Mouse (Mus musculus): ENCODE data around the gene Vamp8. TPM values are rescaled to one million over a fixed set of nuclear protein-coding genes. Genes with fewer than 3 reads are reported as not detected.
A peak's percentile ranks its signal among the peaks of the same experiment; 100 is the strongest.

Vamp8 gene
- polyA plus RNA-seq, 1 experiment from 2014 or later, result 241 TPM

DNA sequence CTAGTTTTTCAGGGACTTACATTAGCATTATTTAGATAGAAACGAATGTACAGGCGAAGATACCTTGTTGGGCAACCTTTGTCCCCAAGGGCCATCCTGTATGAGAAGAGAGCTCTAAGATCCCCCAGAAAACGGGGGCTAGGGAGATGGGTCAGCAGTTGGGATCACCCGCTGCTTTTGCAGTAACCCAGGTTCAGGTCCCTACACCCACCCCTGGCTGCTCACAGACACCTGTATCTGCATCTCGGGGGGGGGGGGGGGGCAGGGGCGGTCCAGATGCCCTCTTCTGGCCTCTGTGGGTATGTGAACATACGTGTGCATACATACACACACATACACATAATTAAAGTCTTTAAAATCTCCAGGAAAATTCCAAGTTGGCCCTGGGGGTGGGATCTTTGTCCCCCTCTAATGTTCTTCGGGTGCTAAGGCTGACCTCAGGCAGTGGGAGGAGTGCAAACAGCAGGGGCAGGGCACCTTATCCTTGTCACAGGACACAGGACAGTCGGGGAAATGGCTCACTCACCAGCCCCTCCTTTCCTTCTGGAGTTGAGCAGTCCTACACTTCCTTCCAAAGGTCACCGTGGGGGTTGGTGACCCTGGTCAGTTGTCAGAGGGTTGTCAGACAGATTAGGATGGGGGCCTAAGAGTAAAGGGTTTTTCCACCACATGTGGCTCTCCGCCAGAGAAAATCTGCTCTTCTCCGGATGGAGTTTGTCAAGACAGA, 455 bp upstream of the Vamp8 start:
- Histone ChIP-seq H3K4me3 (replicated peaks; ENCODE audit: low read depth, low read length) (peak overlapping the region; percentile 57), H3K36me3 (ENCODE audit: insufficient read depth, low read length) (0 out of 2 replicates have a peak, but pooled peaks cover 2% of the 10 kb centered on the region), H3K27ac (peak overlapping the region; percentile 99), H3K9me3 (replicated peaks; ENCODE audit: low read length) (no peaks in the 10 kb centered on the region), H3K4me1 (replicated peaks; ENCODE audit: insufficient read depth, low read length) (peaks cover 27% of the 10 kb centered on the region; the same call in 1 of the 2 replicates), H3K9ac (ENCODE audit: low read depth, low read length) (peak overlapping the region; percentile 83), H3K4me2 (ENCODE audit: low read length) (peak overlapping the region; percentile 71), H3K27me3 (ENCODE audit: insufficient read depth, low read length) (no peaks in the 10 kb centered on the region)
- DNase-seq (ENCODE audit: low spot score), result peak; percentile 88
- peak; percentile 75 for ATAC-seq (replicated peaks; ENCODE audit: low FRiP score, low read depth)
- WGBS, result 11% methylated on average over 12 of the region's 12 CpGs
- TF ChIP-seq CTCF (IDR thresholded peaks at IDR 0.05; ENCODE audit: low read depth), result no peak

- peaks cover 7% of the 10 kb centered on the region for H3K36me3 ChIP-seq (ENCODE audit: insufficient read depth, low read length)
- no peaks in the 10 kb centered on the region for H3K27me3 ChIP-seq (ENCODE audit: insufficient read depth, low read length)
- H3K4me2 ChIP-seq (ENCODE audit: low read length), result peak overlapping the region; percentile 71
- H3K4me1 ChIP-seq (replicated peaks; ENCODE audit: insufficient read depth, low read length), result peaks cover 27% of the 10 kb centered on the region; the same call in 1 of the 2 replicates
- WGBS, result 8% methylated on average over 13 of the region's 13 CpGs
- TF ChIP-seq CTCF (IDR thresholded peaks at IDR 0.05; ENCODE audit: low read depth), result no peak
- peak overlapping the region; percentile 83 for H3K9ac ChIP-seq (ENCODE audit: low read depth, low read length)
- H3K27ac ChIP-seq, result peak overlapping the region; percentile 99
- ATAC-seq (replicated peaks; ENCODE audit: low FRiP score, low read depth) (peak; percentile 11; the same call in 1 of the 2 replicates), DNase-seq (ENCODE audit: low spot score) (peak; percentile 56)
- peak overlapping the region; percentile 57 for H3K4me3 ChIP-seq (replicated peaks; ENCODE audit: low read depth, low read length)
- no peaks in the 10 kb centered on the region for H3K9me3 ChIP-seq (replicated peaks; ENCODE audit: low read length)
Observed at GRCm38 (mm10) chr6:72389471-72389940, 997 bp downstream of the Vamp8 start.

GRCm38 (mm10) chr6:72388791-72389329, 1.6 kb downstream of the Vamp8 start:
- peaks cover 7% of the 10 kb centered on the region for H3K36me3 ChIP-seq (ENCODE audit: insufficient read depth, low read length)
- peak overlapping the region; percentile 57; the same call in 1 of the 2 replicates for H3K4me3 ChIP-seq (replicated peaks; ENCODE audit: low read depth, low read length)
- peak overlapping the region; percentile 71 for H3K4me2 ChIP-seq (ENCODE audit: low read length)
- H3K4me1 ChIP-seq (replicated peaks; ENCODE audit: insufficient read depth, low read length), result peaks cover 27% of the 10 kb centered on the region; the same call in 1 of the 2 replicates
- peak overlapping the region; percentile 99 for H3K27ac ChIP-seq
- H3K9ac ChIP-seq (ENCODE audit: low read depth, low read length), result peak overlapping the region; percentile 83; the same call in 1 of the 2 replicates
- 78% methylated on average over 6 of the region's 6 CpGs for WGBS
- TF ChIP-seq CTCF (IDR thresholded peaks at IDR 0.05; ENCODE audit: low read depth), result no peak
- ATAC-seq (replicated peaks; ENCODE audit: low FRiP score, low read depth) (no peak), DNase-seq (ENCODE audit: low spot score) (no peak)
- no peaks in the 10 kb centered on the region for H3K9me3 ChIP-seq (replicated peaks; ENCODE audit: low read length)
- H3K27me3 ChIP-seq (ENCODE audit: insufficient read depth, low read length), result no peaks in the 10 kb centered on the region

DNA sequence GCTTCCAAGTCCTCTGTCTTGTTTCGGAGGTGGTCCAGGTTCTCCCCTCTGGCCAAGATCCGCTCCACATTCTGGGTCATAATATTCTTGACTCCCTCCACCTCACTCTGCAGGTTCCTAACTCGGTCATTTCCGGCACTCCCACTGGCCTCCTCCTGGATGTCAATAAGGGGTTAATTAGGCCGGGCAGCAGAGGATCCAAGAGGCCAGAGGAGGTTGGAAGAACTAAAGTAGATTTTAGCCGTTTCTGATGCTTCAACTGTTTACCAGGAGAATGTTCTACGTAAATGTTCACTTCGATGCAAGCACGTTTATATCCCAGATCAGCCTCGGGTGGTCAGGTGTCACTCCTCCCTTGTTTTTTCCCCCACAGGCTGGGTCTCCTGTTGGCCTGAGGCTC, 2.2 kb downstream of the Vamp8 start:
- H3K9ac ChIP-seq (ENCODE audit: low read depth, low read length), result no peak overlapping the region
- H3K4me2 ChIP-seq (ENCODE audit: low read length), result no peak overlapping the region
- H3K27ac ChIP-seq, result no peak overlapping the region
- TF ChIP-seq CTCF (IDR thresholded peaks at IDR 0.05; ENCODE audit: low read depth), result no peak
- no peaks in the 10 kb centered on the region for H3K9me3 ChIP-seq (replicated peaks; ENCODE audit: low read length)
- no peaks in the 10 kb centered on the region for H3K27me3 ChIP-seq (ENCODE audit: insufficient read depth, low read length)
- no peak for DNase-seq (ENCODE audit: low spot score)
- no peak overlapping the region for H3K4me3 ChIP-seq (replicated peaks; ENCODE audit: low read depth, low read length)
- ATAC-seq (replicated peaks; ENCODE audit: low FRiP score, low read depth), result no peak
- H3K4me1 ChIP-seq (replicated peaks; ENCODE audit: insufficient read depth, low read length), result peaks cover 27% of the 10 kb centered on the region; the same call in 1 of the 2 replicates
- H3K36me3 ChIP-seq (ENCODE audit: insufficient read depth, low read length), result peaks cover 7% of the 10 kb centered on the region
- WGBS, result 53% methylated on average over 10 of the region's 10 CpGs

DNA sequence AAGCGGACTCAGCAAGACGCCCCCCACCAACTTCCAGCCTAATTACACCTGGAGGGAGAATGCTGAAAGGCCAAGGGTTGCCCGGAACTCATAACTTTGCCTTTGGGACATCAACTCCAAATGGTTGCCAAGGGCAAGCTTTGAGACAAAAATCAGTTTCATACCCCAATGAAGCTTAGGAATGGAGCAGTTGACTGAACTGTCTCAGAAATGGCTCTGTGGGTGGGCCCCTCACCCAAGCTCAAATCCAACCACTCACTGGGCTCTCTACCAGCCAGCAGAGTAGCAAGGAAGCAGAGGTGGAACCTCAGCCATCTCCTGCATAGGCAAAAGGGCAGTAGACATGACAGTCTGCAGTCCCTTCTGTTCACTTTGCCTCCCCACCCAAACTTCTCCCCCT, 2.7 kb downstream of the Vamp8 start:
- no peak for ATAC-seq (replicated peaks; ENCODE audit: low FRiP score, low read depth)
- H3K9ac ChIP-seq (ENCODE audit: low read depth, low read length), result no peak overlapping the region
- H3K4me3 ChIP-seq (replicated peaks; ENCODE audit: low read depth, low read length), result no peak overlapping the region
- 62% methylated on average over 3 of the region's 3 CpGs for WGBS
- peaks cover 7% of the 10 kb centered on the region for H3K36me3 ChIP-seq (ENCODE audit: insufficient read depth, low read length)
- no peak overlapping the region for H3K27ac ChIP-seq
- TF ChIP-seq CTCF (IDR thresholded peaks at IDR 0.05; ENCODE audit: low read depth), result no peak
- DNase-seq (ENCODE audit: low spot score), result no peak
- H3K4me2 ChIP-seq (ENCODE audit: low read length), result no peak overlapping the region
- peaks cover 27% of the 10 kb centered on the region; the same call in 1 of the 2 replicates for H3K4me1 ChIP-seq (replicated peaks; ENCODE audit: insufficient read depth, low read length)
- no peaks in the 10 kb centered on the region for H3K27me3 ChIP-seq (ENCODE audit: insufficient read depth, low read length)
- no peaks in the 10 kb centered on the region for H3K9me3 ChIP-seq (replicated peaks; ENCODE audit: low read length)

- Histone ChIP-seq H3K4me2 (ENCODE audit: low read length) (no peak overlapping the region), H3K9me3 (replicated peaks; ENCODE audit: low read length) (no peaks in the 10 kb centered on the region), H3K27ac (no peak overlapping the region), H3K9ac (ENCODE audit: low read depth, low read length) (no peak overlapping the region), H3K4me1 (replicated peaks; ENCODE audit: insufficient read depth, low read length) (peaks cover 27% of the 10 kb centered on the region; the same call in 1 of the 2 replicates), H3K4me3 (replicated peaks; ENCODE audit: low read depth, low read length) (no peak overlapping the region), H3K27me3 (ENCODE audit: insufficient read depth, low read length) (no peaks in the 10 kb centered on the region), H3K36me3 (ENCODE audit: insufficient read depth, low read length) (peaks cover 7% of the 10 kb centered on the region)
- no peak for DNase-seq (ENCODE audit: low spot score)
- no peak for ATAC-seq (replicated peaks; ENCODE audit: low FRiP score, low read depth)
- WGBS, result 98% methylated on average over 2 of the region's 2 CpGs
- no peak for TF ChIP-seq CTCF (IDR thresholded peaks at IDR 0.05; ENCODE audit: low read depth)
Observed at GRCm38 (mm10) chr6:72386561-72386960, 3.9 kb downstream of the Vamp8 start.
